Mouse (Mus musculus): ENCODE measurements around the gene Lenep. TPM values are rescaled to one million over a fixed set of nuclear protein-coding genes. Genes with fewer than 3 reads are reported as not detected.

The Lenep gene
- polyA plus RNA-seq, 1 experiment = not detected

DNA sequence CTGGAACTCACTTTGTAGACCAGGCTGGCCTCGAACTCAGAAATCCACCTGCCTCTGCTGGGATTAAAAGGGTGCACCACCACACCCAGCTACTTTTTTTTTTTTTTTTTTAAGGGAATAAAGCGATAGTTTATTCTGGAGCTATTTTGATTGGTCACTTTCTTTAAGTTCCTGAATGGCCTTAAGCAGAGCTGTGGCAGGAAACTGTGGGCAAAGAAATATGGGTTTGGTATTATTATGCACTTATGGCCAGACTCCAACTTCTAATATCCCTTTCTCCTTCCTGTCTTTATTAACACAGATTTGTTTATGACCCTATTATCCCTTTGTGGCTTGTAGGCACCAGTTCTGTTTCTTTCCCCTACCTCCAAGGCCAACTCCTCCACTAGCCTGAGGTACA, 17.8 kb upstream of the Lenep start:
- Histone ChIP-seq H3K4me1 (ENCODE audit: control insufficient read depth, insufficient read depth, low read length) (peaks cover 6% of the 10 kb centered on the region; the same call in 1 of the 2 replicates), H3K4me3 (ENCODE audit: insufficient read depth, low read depth, low read length) (no peak overlapping the region), H3K27ac (ENCODE audit: insufficient read depth, low read depth, low read length) (peak overlapping the region; percentile 74), H3K27me3 (replicated peaks; ENCODE audit: control insufficient read depth, insufficient read depth, low read length) (no peaks in the 10 kb centered on the region), H3K36me3 (ENCODE audit: control insufficient read depth, insufficient read depth, low read length) (no peaks in the 10 kb centered on the region)
- WGBS = 49% methylated on average over 2 of the region's 2 CpGs
- no peak for TF ChIP-seq POLR2A (IDR thresholded peaks at IDR 0.05; ENCODE audit: low read depth, low read length)
- no peak for TF ChIP-seq CTCF (conservative IDR thresholded peaks at IDR 0.05; ENCODE audit: insufficient read depth, insufficient read length, low read depth, low read length)
- DNase-seq = no peak

DNA sequence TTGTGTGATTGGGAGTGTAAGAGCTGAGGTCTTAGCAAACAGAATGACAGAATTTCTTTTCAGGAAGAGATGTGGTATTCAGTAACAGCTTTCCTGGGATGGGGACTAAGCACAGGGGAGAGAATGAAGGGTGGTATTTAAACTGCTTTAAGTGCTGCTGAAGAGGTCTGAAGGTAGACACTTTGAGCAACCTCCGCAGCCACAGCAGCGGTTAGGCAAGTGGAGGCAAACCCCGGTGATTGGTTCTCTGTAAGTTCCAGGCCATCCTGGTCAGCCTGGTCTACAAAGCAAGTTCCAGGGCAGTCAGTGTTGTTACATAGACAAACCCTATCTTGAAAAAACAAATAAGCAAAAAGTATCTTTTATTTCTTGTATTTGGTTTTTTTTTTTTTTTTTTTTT, 17.4 kb upstream of the Lenep start:
- no peaks in the 10 kb centered on the region for H3K36me3 ChIP-seq (ENCODE audit: control insufficient read depth, insufficient read depth, low read length)
- no peaks in the 10 kb centered on the region for H3K27me3 ChIP-seq (replicated peaks; ENCODE audit: control insufficient read depth, insufficient read depth, low read length)
- TF ChIP-seq POLR2A (IDR thresholded peaks at IDR 0.05; ENCODE audit: low read depth, low read length) = no peak
- no peak for TF ChIP-seq CTCF (conservative IDR thresholded peaks at IDR 0.05; ENCODE audit: insufficient read depth, insufficient read length, low read depth, low read length)
- 15% methylated on average over 3 of the region's 3 CpGs for WGBS
- peak overlapping the region; percentile 86 for H3K4me3 ChIP-seq (ENCODE audit: insufficient read depth, low read depth, low read length)
- no peak for DNase-seq
- H3K27ac ChIP-seq (ENCODE audit: insufficient read depth, low read depth, low read length) = peak overlapping the region; percentile 96
- H3K4me1 ChIP-seq (ENCODE audit: control insufficient read depth, insufficient read depth, low read length) = peaks cover 6% of the 10 kb centered on the region; the same call in 1 of the 2 replicates

DNA sequence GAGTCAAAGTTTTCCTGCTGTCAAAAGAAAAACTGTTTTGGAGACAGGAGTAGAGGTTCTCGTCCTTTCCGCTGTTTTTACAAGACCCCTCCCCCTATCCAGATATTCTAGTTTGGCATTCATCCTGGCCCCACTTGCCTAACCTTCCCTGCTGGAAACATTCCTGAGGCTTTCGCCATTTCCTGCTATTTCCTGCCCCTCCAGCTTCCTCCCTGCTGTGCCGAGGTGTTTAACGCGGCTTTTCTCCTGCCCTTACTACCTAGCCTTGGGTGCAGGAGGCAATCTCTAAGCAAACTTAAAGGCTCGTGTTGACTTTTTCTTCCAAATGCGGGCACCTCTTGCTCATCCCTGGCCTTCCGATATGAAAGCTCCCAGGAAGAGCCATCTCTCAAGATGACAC, 17.0 kb upstream of the Lenep start:
- peaks cover 6% of the 10 kb centered on the region; the same call in 1 of the 2 replicates for H3K4me1 ChIP-seq (ENCODE audit: control insufficient read depth, insufficient read depth, low read length)
- H3K36me3 ChIP-seq (ENCODE audit: control insufficient read depth, insufficient read depth, low read length) = no peaks in the 10 kb centered on the region
- peak overlapping the region; percentile 96 for H3K27ac ChIP-seq (ENCODE audit: insufficient read depth, low read depth, low read length)
- no peaks in the 10 kb centered on the region for H3K27me3 ChIP-seq (replicated peaks; ENCODE audit: control insufficient read depth, insufficient read depth, low read length)
- H3K4me3 ChIP-seq (ENCODE audit: insufficient read depth, low read depth, low read length) = peak overlapping the region; percentile 86
- 2% methylated on average over 9 of the region's 9 CpGs for WGBS
- peak; percentile 84 for DNase-seq
- no peak for TF ChIP-seq CTCF (conservative IDR thresholded peaks at IDR 0.05; ENCODE audit: insufficient read depth, insufficient read length, low read depth, low read length)
- TF ChIP-seq POLR2A (IDR thresholded peaks at IDR 0.05; ENCODE audit: low read depth, low read length) = peak; percentile 12

DNA sequence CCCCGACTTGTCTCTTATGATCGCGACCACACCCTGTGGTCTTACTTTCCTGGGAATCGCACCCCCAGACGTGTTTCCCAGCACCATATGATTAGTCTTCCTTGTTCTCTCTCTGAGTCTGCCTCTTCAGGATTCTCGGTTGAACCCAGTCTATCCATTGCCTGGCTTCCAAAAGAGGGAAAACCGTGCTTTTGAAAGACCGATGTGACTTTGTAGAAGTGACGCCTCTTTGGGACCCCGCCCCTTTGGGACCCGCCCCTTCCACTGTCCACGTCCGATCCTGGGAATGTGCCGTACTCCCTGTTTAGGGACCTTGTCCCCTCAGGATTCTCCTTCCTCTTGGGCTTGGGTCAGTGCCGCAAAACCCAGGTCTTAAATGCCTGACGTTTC, 16.3 kb upstream of the Lenep start:
- Histone ChIP-seq H3K27ac (ENCODE audit: insufficient read depth, low read depth, low read length) (peak overlapping the region; percentile 96), H3K36me3 (ENCODE audit: control insufficient read depth, insufficient read depth, low read length) (no peaks in the 10 kb centered on the region), H3K4me1 (ENCODE audit: control insufficient read depth, insufficient read depth, low read length) (peaks cover 6% of the 10 kb centered on the region; the same call in 1 of the 2 replicates), H3K4me3 (ENCODE audit: insufficient read depth, low read depth, low read length) (peak overlapping the region; percentile 86), H3K27me3 (replicated peaks; ENCODE audit: control insufficient read depth, insufficient read depth, low read length) (no peaks in the 10 kb centered on the region)
- 1% methylated on average over 16 of the region's 16 CpGs for WGBS
- peak; percentile 92 for DNase-seq
- TF ChIP-seq CTCF (conservative IDR thresholded peaks at IDR 0.05; ENCODE audit: insufficient read depth, insufficient read length, low read depth, low read length) (no peak), POLR2A (IDR thresholded peaks at IDR 0.05; ENCODE audit: low read depth, low read length) (no peak)

DNA sequence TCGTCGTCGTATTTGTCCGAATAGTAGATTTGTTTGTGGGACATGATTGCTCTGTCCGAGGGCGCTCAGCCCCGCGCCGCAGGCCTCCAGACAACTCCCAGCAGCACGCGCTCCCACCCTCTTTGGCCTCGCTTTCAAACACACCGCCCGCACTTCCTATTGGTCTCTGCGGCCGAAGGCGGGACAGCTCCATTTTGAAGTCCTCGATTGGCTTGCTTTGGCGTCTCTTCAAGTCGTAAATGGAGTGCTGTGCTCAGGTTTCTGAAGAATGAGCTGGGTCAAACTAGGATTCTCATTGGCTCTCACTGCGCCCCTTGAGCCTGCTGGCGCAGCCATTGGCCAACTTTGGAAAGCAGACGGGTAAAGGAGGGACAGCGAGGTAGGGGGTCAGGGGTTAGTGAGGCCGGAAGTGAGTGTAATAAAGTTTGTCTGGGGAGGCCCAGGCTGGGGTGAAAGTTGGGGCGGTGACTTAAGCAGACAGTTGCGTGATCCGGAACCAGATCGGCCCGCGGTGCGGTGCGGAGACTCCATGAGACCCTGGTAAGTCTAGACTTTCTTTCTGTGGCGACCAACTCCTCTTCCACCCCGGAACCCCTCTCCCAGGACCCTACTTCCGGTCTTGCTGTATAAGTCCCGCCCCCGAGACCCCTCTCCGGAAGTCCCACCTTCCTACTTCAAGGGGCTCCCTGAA, 15.7 kb upstream of the Lenep start, which contains the start of the genes Cks1b and Shc1:
TSS of gene Cks1b (minus strand) at position 214 of the 691 bp plus-strand sequence.
TSS of gene Shc1 (plus strand) at position 274 of the 691 bp plus-strand sequence.
- peak; percentile 99 for DNase-seq

DNA sequence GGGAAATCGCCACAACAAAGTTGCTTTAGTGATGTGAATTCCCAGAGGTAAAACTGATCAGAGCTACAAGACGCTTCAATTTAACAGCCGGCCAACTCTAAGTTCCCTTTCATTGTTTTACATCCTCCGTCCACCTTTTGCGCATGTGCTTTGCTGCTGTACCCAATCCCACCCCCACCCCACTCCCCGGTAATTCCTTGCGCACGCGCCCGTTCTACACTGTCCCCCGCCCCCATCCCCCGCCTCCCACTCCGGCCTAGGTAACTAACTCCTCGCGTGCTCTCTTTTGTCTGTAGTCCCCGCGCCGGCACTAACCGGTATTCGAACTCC, 15.2 kb upstream of the Lenep start:
- Histone ChIP-seq H3K4me3 (ENCODE audit: insufficient read depth, low read depth, low read length) (peak overlapping the region; percentile 51), H3K27ac (ENCODE audit: insufficient read depth, low read depth, low read length) (no peak overlapping the region), H3K27me3 (replicated peaks; ENCODE audit: control insufficient read depth, insufficient read depth, low read length) (no peaks in the 10 kb centered on the region), H3K36me3 (ENCODE audit: control insufficient read depth, insufficient read depth, low read length) (no peaks in the 10 kb centered on the region), H3K4me1 (ENCODE audit: control insufficient read depth, insufficient read depth, low read length) (peaks cover 6% of the 10 kb centered on the region; the same call in 1 of the 2 replicates)
- DNase-seq = no peak
- 2% methylated on average over 20 of the region's 20 CpGs for WGBS
- TF ChIP-seq CTCF (conservative IDR thresholded peaks at IDR 0.05; ENCODE audit: insufficient read depth, insufficient read length, low read depth, low read length) = no peak
- TF ChIP-seq POLR2A (IDR thresholded peaks at IDR 0.05; ENCODE audit: low read depth, low read length) = no peak

More for the DNA sequence above, 15.7 kb upstream of the Lenep start, which contains the start of the genes Cks1b and Shc1:
- peak within 1 kb of the TSS; percentile 86 for H3K4me3 ChIP-seq (ENCODE audit: insufficient read depth, low read depth, low read length)
- WGBS = under 1% methylated on average over 39 of the region's 39 CpGs
- peaks cover 6% of the 10 kb centered on the region; the same call in 1 of the 2 replicates for H3K4me1 ChIP-seq (ENCODE audit: control insufficient read depth, insufficient read depth, low read length)
- no peak for TF ChIP-seq CTCF (conservative IDR thresholded peaks at IDR 0.05; ENCODE audit: insufficient read depth, insufficient read length, low read depth, low read length)
- no peak for TF ChIP-seq POLR2A (IDR thresholded peaks at IDR 0.05; ENCODE audit: low read depth, low read length)
- no peaks in the 10 kb centered on the region for H3K27me3 ChIP-seq (replicated peaks; ENCODE audit: control insufficient read depth, insufficient read depth, low read length)
- peak within 1 kb of the TSS; percentile 96 for H3K27ac ChIP-seq (ENCODE audit: insufficient read depth, low read depth, low read length)
- no peaks in the 10 kb centered on the region for H3K36me3 ChIP-seq (ENCODE audit: control insufficient read depth, insufficient read depth, low read length)

DNA sequence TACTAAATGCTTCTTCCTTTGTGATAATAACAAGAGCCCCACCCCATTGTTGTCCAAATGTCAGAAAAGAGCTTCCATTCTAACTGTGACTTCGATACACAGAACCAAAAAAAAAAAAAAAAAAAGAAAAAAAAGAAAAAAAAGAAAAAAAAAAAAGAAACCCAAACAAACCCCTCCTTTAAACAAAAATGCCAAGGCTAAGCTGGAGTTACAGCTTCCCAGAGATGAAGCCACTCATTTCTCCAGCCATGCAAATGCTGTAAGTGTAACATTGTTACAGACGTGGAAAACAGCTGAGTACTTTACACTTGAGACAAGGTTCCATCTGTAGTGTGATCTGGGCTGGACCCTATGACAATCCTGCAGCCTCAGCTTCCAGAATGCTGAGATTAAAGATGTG, 14.5 kb upstream of the Lenep start:
- no peak overlapping the region for H3K27ac ChIP-seq (ENCODE audit: insufficient read depth, low read depth, low read length)
- no peaks in the 10 kb centered on the region for H3K36me3 ChIP-seq (ENCODE audit: control insufficient read depth, insufficient read depth, low read length)
- DNase-seq = no peak
- peaks cover 6% of the 10 kb centered on the region; the same call in 1 of the 2 replicates for H3K4me1 ChIP-seq (ENCODE audit: control insufficient read depth, insufficient read depth, low read length)
- H3K27me3 ChIP-seq (replicated peaks; ENCODE audit: control insufficient read depth, insufficient read depth, low read length) = no peaks in the 10 kb centered on the region
- no peak overlapping the region for H3K4me3 ChIP-seq (ENCODE audit: insufficient read depth, low read depth, low read length)
- TF ChIP-seq POLR2A (IDR thresholded peaks at IDR 0.05; ENCODE audit: low read depth, low read length) (no peak), CTCF (conservative IDR thresholded peaks at IDR 0.05; ENCODE audit: insufficient read depth, insufficient read length, low read depth, low read length) (no peak)
- WGBS = 20% methylated on average over 2 of the region's 2 CpGs
